In the genomic region with DNA sequence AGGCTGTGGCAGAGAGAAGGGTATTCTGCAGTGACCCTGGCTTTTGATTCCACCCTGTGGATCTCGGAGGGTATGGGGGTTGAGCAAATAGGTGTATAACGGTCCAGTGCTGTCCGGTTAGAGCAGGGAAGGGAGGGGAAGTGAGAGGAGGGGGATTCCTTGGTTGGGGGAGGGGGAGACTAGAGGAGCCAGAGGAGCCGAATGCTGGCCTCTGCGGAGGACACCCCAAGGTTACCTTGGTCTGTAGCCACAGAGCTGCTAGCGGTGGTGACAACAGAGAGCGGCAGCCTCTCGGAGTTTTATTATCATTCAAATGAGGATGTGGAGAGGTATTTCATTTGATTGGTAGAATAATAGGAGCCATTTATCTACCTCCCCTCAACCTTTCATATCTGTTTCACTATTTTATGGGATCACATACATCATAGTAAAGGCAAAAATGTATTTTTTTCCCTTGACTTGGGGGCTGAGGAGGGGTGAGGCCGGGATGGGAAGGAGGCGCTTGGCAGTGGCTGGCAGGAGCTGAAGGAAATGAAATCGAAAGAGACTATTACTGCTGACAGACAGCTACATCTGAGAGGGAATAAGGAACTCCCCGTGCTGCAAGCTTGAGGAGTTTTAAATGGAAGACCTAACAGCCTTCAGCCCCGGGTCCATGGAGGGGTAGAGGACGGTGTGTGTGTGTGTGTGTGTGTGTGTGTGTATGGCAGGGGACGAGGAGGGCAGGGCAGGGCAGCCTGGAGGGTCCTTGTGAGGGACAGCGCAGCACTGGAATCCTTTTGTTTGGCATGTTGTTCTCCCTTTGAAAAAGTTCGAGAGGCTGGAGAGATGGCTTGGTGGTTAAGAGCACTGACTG, we compare ENCODE assay signal across 16 mouse cellular contexts. TPM values are rescaled to one million over a fixed set of nuclear protein-coding genes. Genes with fewer than 3 reads are reported as not detected.
A peak's percentile ranks its signal among the peaks of the same experiment; 100 is the strongest.
DNase-seq lines count a peak whose midpoint lies in the region; ATAC-seq lines count a peak whose summit lies in the region.
"Had no signal": no experiment of that assay in that cellular context is flagged by ENCODE, and none has a peak within 500 bp of the region (broad histone marks: within the 10 kb centered on the region; RNA-seq: fewer than 3 reads in every experiment).

No protein-coding gene starts in this region.

- no peak for ATAC-seq in forebrain, embryonic 11.5 days (replicated peaks; ENCODE audit: low FRiP score)
- ATAC-seq in hindbrain, embryonic 13.5 days (ENCODE audit: low FRiP score) = peak; percentile 72
- peak; percentile 70 for ATAC-seq in midbrain, embryonic 16.5 days
- ATAC-seq: intestine, postnatal 0 days had no signal

- H3K27ac ChIP-seq in forebrain, embryonic 11.5 days (ENCODE audit: low read depth, low read length) = no peak overlapping the region
- peak overlapping the region; percentile 81 for H3K27ac ChIP-seq in hindbrain, embryonic 13.5 days
- H3K27ac ChIP-seq in midbrain, embryonic 16.5 days (ENCODE audit: low read length) = peak overlapping the region; percentile 70
- H3K27ac ChIP-seq: left cerebral cortex, adult 2 months had no signal

- H3K9me3 ChIP-seq in forebrain, embryonic 11.5 days (ENCODE audit: control insufficient read depth, low read length) = no peaks in the 10 kb centered on the region
- H3K9me3 ChIP-seq in hindbrain, embryonic 13.5 days = no peaks in the 10 kb centered on the region
- no peaks in the 10 kb centered on the region for H3K9me3 ChIP-seq in midbrain, embryonic 16.5 days (replicated peaks; ENCODE audit: control insufficient read depth, low read length, poor library complexity, severe bottlenecking)

- H3K4me3 ChIP-seq in forebrain, embryonic 11.5 days (ENCODE audit: low read depth, low read length) = no peak overlapping the region
- no peak overlapping the region for H3K4me3 ChIP-seq in hindbrain, embryonic 13.5 days
- H3K4me3 ChIP-seq in midbrain, embryonic 16.5 days (ENCODE audit: low read depth, low read length) = no peak overlapping the region
- H3K4me3 ChIP-seq: left cerebral cortex, adult 2 months had no signal

- 17% methylated on average over 17 of the region's 17 CpGs for WGBS in forebrain, embryonic 11.5 days
- WGBS in hindbrain, embryonic 13.5 days = 15% methylated on average over 17 of the region's 17 CpGs
- WGBS in midbrain, embryonic 16.5 days = 12% methylated on average over 17 of the region's 17 CpGs

- peak overlapping the region; percentile 18; the same call in 1 of the 2 replicates for H3K4me2 ChIP-seq in forebrain, embryonic 11.5 days (ENCODE audit: low read depth, low read length, severe bottlenecking)
- H3K4me2 ChIP-seq in hindbrain, embryonic 13.5 days = peak overlapping the region; percentile 27
- H3K4me2 ChIP-seq in midbrain, embryonic 16.5 days (ENCODE audit: low read length) = peak overlapping the region; percentile 28
- H3K4me2 ChIP-seq: lung, embryonic 14.5 days had no signal

- H3K4me1 ChIP-seq in forebrain, embryonic 11.5 days (replicated peaks; ENCODE audit: control insufficient read depth, insufficient read depth, low read length) = peaks cover 5% of the 10 kb centered on the region; the same call in 1 of the 2 replicates
- H3K4me1 ChIP-seq in hindbrain, embryonic 13.5 days (replicated peaks) = peaks cover 11% of the 10 kb centered on the region
- peaks cover 8% of the 10 kb centered on the region; the same call in 1 of the 2 replicates for H3K4me1 ChIP-seq in midbrain, embryonic 16.5 days (ENCODE audit: control insufficient read depth, insufficient read depth, low read length)

- no peak overlapping the region; the same call in 1 of the 2 replicates for H3K9ac ChIP-seq in forebrain, embryonic 11.5 days (ENCODE audit: low read length)
- 0 out of 2 replicates have a peak overlapping the region, but pooled peaks have one; percentile 8 for H3K9ac ChIP-seq in hindbrain, embryonic 13.5 days
- no peak overlapping the region for H3K9ac ChIP-seq in midbrain, embryonic 16.5 days (ENCODE audit: low read depth, low read length)
- H3K9ac ChIP-seq: lung, embryonic 14.5 days had no signal

- DNase-seq in ES-CJ7 (ENCODE audit: low read depth, low spot score) = peak; percentile 86
- DNase-seq in forebrain, embryonic 11.5 days (ENCODE audit: low spot score) = no peak
- no peak for DNase-seq in retina, postnatal 1 day
- no peak for DNase-seq in layer of hippocampus, adult 9-10 months (ENCODE audit: low spot score)
- DNase-seq in cerebellum, adult 9-10 months = no peak
- DNase-seq: cerebellum, adult 11-12 months; embryo, embryonic 11 days; gastrocnemius, postnatal 25 days; heart, postnatal 14 days; kidney, postnatal 4 days; lung, embryonic 14.5 days had no signal

- H3K27me3 ChIP-seq in forebrain, embryonic 11.5 days (ENCODE audit: control insufficient read depth, insufficient read depth, low read length) = no peaks in the 10 kb centered on the region
- H3K27me3 ChIP-seq in hindbrain, embryonic 13.5 days = peaks cover 12% of the 10 kb centered on the region; the same call in 1 of the 2 replicates
- H3K27me3 ChIP-seq in midbrain, embryonic 16.5 days (ENCODE audit: control insufficient read depth, insufficient read depth, low read depth, low read length) = no peaks in the 10 kb centered on the region

- H3K36me3 ChIP-seq in forebrain, embryonic 11.5 days (ENCODE audit: control insufficient read depth, insufficient read depth, low read length) = no peaks in the 10 kb centered on the region
- H3K36me3 ChIP-seq in hindbrain, embryonic 13.5 days = no peaks in the 10 kb centered on the region
- H3K36me3 ChIP-seq in midbrain, embryonic 16.5 days (ENCODE audit: control insufficient read depth, insufficient read depth, low read length) = no peaks in the 10 kb centered on the region

RNA-seq across cellular contexts. Expression of a gene that starts 29.4 kb away (rescaled TPM):
- polyA plus RNA-seq in forebrain, embryonic 11.5 days (2014; fragmentation: Nextera tagmentation; extraction: Ambion mirVana) = 6.9 and 8.1 TPM in 2 replicates
- 50.4 and 54.0 TPM in 2 replicates for polyA plus RNA-seq in hindbrain, embryonic 13.5 days (2015; fragmentation: Nextera tagmentation; extraction: Ambion mirVana)
- 60.1 and 67.7 TPM in 2 replicates for polyA plus RNA-seq in midbrain, embryonic 16.5 days (2015; fragmentation: Nextera tagmentation; extraction: Ambion mirVana)

RNA-seq across cellular contexts. Expression of a gene that starts 34.8 kb away (rescaled TPM):
- not detected in 2 replicates for polyA plus RNA-seq in forebrain, embryonic 11.5 days (2014; fragmentation: Nextera tagmentation; extraction: Ambion mirVana)
- not detected in 2 replicates for polyA plus RNA-seq in hindbrain, embryonic 13.5 days (2015; fragmentation: Nextera tagmentation; extraction: Ambion mirVana)
- not detected in 2 replicates for polyA plus RNA-seq in midbrain, embryonic 16.5 days (2015; fragmentation: Nextera tagmentation; extraction: Ambion mirVana)
- polyA plus RNA-seq: intestine, postnatal 0 days; limb, embryonic 14.5 days; lung, embryonic 14.5 days had no signal

RNA-seq across cellular contexts. Expression of a gene that starts 52.2 kb away (rescaled TPM):
- 1.3 and 2.6 TPM in 2 replicates for polyA plus RNA-seq in forebrain, embryonic 11.5 days (2014; fragmentation: Nextera tagmentation; extraction: Ambion mirVana)
- polyA plus RNA-seq in hindbrain, embryonic 13.5 days (2015; fragmentation: Nextera tagmentation; extraction: Ambion mirVana) = 18.7 and 20.8 TPM in 2 replicates
- 68.2 and 97.6 TPM in 2 replicates for polyA plus RNA-seq in midbrain, embryonic 16.5 days (2015; fragmentation: Nextera tagmentation; extraction: Ambion mirVana)
- polyA plus RNA-seq: lung, embryonic 14.5 days had no signal
